Mouse (Mus musculus) kidney, adult 18-20 months (tissue): ENCODE results near the gene 9830107B12Rik.
A peak's percentile ranks its signal among the peaks of the same experiment; 100 is the strongest.
"Not testable (repeated sequence)": the region's sequence is repeated elsewhere in the genome, so short reads cannot be mapped to it uniquely, and the experiment has no call there.

Experiments used
- DNase-seq: peaks from one replicate; pipeline ENCODE4 v3.0.0; 2021

The 9830107B12Rik gene

DNA sequence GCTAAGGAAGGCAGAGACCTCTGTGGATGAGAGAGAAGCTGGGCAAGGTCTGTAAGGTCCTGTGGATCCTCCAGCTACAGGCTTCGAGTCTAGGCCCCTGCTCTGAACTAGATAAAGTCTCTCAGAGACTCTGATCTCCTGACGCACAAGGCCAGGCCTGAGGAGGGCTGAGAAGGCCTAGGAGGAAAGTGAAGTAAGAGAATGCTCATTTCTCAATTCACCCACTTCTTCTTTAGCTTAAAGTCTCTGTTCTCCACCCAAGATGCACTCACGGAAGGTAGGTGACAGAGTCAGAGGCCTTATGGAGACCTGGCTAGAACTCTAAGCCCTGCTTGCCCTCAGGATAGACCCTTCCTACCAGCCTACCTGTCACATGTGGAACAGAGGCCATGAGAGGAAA is at the start of gene 9830107B12Rik:
Gene 9830107B12Rik, minus strand, starts transcription at position 149 of the 400 bp plus-strand sequence.
- no peak for DNase-seq

DNA sequence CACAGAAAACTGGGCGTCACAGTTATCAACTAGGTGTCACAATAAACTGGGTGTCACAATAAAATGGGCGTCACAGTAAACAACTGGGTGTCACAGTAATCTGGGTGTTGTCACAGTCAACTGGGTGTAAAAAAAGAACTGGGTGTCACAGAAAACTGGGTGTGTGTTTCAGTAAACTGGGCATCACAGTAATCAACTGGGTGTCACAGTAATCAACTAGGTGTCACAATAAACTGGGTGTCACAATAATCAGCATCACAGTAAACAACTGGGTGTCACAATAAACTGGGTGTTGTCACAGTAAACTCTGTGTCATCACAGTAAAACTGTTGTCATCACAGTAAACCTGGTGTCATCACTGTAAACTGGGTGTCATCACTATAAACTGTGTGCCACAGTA is 46.3 kb upstream of the 9830107B12Rik start:
- no peak for DNase-seq

DNA sequence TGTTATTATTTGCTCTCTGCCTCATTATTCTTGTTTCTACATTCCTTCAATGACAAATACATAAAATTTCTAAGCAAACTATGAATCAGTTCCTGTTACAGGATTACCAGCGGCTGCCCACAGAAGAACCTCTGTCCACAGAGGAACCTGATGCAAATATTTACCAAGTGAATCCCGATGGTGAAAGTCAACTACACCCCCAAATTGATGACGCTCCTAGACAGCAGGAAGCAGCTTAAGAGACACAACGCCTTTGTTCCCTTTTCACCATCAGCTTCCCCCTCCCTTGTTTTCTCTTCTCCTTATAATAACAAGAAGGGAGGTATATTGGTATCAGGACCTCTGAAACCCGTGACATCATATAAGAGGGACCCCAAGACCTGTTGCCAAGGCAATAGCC is 39.2 kb upstream of the 9830107B12Rik start:
- DNase-seq: no peak

DNA sequence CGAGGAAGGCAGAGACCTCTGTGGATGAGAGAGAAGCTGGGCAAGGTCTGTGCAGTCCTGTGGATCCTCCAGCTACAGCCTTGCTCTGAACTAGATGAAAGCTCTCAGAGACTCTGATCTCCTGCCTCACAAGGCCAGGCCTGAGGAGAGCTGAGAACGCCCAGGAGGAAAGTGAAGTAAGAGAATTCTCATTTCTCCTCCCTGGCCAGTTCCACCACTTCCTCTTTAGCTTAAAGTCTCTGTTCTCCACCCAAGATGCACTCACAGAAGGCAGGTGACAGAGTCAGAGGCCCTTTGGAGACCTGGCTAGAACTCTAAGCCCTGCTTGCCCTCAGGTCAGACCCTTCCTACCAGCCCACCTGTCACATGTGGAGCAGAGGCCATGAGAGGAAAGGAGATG is 21.0 kb upstream of the 9830107B12Rik start, which contains the start of gene A530064D06Rik:
Gene A530064D06Rik, minus strand, starts transcription at position 173 of the 400 bp plus-strand sequence.
- not testable (repeated sequence) for DNase-seq

DNA sequence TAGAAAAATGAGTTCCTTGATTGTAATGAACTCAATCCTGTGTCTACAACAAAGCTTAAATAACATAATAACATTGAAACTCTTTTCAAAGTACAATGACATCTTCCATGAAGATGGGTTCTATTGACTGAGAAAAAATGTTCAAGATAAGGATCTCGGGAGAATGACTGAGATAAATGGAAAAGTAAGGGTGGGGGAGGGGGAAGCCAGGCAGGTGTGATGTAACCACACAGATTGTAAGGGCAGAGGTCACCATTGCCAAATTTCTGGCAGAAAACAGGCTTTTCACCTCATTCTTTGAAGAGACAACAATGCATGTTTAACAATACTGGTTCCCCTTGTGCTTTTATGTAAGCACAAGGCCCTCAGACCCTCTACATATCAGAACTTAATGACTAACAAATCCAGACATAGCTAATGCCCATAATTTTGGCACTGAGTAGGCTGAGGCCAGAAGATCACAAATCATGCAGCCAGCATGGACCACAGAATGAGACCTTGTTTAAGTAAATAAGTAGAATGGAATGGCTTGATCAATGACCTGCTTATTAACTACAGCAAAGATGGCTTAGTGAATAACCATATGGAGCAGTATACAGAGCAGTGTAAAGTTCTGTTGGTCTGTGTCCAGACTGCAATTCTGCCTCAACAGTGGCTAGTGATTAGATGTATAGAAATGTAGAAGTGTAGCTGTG is 11.5 kb upstream of the 9830107B12Rik start:
- no peak for DNase-seq

DNA sequence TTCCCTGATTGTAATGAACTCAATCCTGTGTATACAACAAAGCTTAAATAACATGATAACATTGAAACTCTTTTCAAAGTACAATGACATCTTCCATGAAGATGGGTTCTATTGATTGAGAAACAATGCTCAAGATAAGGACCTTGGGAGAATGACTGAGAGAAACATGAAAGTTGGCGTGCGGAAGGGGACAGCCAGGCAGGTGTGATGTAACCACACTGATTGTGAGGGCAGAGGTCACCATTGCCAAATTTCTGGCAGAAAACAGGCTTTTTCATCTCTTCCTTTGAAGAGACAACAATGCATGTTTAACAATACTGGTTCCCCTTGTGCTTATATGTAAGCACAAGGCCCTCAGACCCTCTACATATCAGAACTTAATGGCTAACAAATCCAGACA is 13.3 kb downstream of the 9830107B12Rik start:
- no peak for DNase-seq

DNA sequence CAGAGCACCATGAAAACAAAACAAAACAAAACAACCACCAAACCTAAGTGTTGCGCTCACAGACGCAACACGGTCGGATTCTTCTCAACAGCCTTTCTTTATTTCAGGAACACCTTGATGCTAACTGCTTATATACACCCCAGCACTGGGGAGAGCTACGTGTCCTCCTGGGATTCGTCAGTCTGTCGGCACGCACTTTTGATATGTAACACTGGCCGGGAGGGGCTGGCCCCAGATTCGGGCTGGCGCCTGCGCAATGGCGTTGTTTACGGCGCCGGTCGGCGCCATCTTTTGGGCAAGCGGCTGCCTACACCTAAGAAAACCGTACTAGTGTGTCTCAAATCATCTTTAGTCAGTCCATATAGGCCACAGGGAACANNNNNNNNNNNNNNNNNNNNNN is 25.6 kb downstream of the 9830107B12Rik start:
- no peak for DNase-seq

DNA sequence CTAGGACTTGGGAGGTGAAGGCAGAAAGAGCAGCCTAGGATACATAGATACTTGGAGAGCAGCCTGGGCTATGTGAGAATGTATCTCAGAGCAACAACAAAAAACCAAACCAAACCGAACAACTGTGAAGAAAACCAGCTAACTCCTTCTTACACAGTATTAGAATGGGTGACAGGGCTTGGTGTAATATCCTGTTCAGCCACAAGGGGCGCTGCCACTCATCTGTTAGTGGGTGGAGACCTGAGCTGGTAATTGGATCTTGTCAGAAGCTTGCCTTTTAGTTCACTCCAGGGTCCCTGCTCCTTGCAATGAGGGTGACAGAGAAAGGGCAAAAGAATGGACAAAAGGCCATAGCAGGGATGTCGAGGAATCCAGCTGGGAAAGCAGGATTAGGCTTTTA is 26.4 kb downstream of the 9830107B12Rik start:
- peak; percentile 80 for DNase-seq

DNA sequence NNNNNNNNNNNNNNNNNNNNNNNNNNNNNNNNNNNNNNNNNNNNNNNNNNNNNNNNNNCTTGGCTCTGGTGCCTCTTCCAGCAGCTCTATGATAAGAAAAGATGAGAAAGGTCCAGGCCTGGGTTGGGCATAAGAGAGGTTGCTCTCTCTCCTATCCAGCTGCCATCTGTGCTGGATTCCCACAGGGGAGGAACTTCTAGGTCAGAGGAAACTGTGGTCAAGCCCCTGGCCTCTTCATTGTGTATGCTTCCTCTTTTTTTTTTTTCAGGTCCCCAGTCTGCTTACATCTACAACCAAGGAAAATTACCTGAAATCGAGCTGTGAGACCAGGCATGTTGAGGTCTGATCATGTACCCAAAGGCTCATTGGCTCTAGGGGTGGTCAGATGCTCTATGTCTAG is 27.5 kb downstream of the 9830107B12Rik start:
- DNase-seq: no peak

DNA sequence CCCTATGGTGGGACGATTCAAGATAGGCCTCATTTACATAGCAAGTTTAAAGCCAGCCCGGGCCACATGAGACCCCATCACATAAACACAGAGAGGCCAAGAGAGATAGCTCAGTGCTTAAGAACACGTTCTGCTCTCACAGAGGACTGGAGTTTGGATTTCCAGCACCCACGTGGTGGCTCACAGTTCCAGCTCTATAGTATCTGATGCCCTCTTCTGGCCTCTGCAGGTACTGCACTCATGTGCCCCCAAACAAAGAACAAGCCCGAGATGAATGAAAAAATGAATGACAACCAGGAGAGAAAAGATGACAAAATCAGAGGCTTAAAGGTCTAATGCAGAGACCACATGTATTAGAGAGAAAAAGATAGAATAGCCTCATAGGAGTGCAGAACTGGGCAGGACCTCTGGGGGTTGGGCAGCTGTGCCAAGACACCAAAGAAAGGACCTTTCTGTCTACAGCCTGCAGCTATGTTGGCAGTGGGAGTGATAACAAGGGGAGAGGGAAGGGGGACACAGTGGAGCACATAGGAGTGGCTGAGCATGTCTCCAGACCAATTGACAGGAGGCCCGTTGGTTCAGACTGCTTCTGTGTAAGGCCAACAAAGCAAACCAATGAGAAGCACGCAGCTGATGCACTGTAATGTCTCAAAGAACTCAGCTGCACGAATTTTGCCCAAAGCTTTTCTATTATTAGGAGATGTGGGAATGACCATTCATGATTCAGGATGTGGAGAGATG is 35.4 kb downstream of the 9830107B12Rik start:
- DNase-seq: peak; percentile 38

DNA sequence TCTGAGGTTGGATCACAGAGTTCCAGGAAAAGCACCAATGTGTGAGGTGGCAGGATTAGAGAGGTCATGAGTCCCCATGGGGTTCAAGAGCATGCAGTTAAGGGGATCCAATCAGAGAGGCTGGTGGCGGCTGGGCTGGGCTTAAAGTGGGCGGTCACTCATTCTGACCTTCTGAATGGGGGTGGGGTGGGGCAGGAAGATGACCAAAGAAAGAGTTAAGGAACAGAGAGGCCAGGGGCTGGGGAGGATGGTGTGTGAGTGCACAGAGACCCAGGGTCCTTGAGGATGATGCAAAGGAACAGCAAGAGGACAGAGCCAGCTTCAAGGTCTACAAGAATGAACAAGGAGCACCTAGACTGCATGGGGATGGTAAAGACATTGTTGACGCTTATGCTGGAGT is 37.5 kb downstream of the 9830107B12Rik start:
- no peak for DNase-seq

DNA sequence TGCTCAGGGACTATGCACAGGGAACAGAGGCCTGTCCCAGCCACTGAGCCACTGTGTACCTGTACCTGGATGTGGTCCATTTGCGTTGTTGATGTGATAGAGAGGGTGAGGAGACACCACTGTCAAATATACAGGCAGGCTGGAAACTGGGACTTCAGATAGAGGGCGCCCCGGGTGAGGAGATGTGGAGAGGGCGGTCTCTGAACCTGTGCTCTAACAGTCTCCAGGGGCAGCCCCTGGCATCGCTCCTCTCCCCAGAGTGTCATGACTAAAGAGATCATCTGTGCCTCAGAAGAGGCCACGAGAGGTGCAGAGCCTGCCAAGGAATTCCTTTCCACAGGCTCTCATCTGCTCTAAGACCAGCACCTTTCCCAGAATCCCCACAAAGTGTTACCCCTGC is 38.2 kb downstream of the 9830107B12Rik start:
- DNase-seq: no peak

DNA sequence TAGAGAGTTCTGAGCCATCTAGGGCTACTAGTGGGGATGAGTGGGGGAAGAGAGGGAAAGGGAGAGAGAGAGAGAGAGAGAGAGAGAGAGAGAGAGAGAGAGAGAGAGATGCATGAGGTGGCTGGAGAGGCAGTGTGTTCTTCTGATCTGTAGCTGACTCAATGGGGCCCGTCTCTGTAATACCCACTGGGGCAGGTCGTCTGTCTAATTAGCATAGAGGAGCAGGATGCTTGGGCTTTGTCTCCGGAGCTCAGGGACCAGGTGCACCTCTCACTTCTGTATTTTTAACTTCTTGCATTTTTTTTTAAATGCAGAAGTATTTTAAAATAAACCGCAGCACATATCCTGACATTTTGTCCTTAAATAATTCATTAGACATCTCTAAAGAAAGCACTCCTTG is 38.7 kb downstream of the 9830107B12Rik start:
- DNase-seq: no peak

DNA sequence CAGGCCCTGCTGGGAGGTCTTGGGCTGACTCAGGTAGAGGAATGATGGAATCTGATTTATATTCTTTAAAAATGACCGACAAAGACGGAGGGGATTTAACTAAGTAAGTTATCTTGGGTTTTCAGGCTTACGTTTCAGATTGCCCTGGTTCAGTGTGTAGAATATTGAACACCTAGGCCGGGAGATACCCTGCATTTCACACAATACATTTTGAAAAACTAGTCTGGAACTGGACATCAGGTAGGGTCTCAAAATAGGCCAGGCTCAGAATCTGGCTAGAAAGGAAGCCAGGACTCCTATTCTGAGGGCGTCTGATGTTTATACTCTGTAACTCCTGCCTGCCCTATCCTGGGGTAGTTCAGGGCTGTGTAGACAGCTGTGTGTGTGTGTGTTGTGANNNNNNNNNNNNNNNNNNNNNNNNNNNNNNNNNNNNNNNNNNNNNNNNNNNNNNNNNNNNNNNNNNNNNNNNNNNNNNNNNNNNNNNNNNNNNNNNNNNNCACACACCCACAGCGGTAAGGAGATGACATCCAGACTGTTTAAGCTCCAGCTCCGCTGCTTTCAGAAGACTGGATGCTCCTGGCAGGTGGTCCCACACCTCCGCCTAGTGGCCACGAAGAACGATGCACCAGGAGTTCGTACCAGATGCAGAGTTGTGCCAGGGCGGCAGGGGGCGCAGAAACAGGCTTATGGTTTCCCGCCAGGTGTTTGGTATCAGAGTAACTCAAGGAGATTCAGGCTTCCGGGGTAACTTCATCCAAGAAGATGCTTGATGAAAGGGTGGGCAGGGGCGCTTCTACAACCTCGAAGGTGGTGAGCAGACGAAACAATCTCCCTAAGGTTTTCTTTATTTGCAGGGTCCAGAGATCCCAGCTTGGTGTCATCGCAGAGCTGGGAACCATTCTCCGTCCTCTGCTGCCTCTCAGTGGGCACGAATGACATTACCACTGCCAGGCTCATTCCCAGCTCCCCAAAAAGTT is 45.3 kb downstream of the 9830107B12Rik start:
- DNase-seq: peak; percentile 89

DNA sequence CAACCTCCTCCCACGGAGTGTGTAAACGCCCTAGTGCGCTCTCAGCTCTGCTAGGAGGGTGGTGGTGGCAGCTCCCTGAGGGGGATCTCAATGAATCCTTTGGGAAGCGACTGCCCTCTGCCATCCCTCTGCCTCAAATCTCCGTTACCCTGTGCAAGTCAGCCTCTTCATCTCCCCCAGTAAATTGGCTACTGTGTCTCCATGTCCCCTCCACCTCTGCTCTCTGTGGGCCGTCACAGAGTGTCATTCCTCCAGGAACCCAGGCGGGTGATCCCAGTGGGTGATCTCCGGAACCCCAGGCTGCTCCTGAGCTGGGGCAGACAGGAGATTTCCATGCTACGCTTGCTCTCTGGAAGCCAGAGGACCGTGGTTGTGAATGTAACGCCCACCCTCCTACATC is 46.8 kb downstream of the 9830107B12Rik start:
- no peak for DNase-seq

DNA sequence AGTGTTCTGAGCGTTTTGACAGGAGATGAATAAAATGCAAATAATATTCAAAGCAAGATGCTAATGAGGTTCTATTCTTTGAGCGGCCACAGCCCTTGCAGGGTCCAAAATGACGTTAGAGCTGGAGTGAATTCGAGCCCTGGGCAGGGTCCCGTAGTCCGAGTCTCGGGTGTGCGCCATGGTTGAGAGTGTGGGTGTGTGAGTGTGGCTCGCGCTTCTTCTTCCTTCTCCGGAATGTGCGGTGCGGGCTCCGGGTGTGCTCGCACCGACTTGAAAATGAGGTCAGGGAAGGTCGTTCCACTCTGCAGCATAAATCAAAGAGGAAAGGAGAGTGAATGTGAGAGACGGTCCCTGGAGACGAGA is 47.6 kb downstream of the 9830107B12Rik start:
- peak; percentile 7 for DNase-seq

DNA sequence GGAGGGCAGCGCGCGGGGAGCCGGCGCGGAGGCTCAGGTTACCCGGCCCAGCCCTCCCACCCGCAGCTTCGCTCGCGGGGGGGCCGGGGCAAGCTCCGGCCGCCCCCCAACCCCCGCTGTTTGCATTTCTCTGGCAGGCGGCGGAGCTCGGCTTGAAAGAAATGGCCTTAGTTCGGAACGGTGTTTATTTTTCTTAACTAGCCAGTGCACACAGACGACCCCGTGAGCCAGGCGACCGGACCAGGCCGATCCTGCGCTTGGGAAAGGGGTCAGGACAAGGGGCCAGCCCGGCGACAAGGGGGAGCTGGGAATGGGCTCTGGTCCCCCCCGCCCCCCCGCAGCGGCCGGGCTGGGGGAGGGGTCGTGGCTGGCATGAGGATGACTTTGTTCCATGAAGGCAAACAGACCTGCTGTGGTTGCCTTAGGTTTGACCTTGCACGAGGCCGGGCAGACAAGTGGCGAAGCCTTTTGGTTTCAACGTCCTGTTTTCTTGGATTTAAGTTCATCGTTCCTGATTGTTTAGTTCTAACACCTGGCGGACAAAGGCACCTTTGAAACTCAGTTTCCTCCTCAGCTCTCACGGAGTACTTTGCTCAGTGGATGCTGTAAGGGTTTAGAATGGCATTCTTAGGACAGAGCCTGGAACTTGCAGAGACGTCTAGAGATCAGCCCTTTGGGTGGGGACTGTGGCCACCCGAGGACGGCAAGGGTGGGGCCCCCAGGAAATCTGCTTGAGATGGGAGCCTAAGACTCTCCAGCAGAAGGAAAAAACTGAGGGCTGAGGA is 48.1 kb downstream of the 9830107B12Rik start:
- DNase-seq: peak; percentile 5

DNA sequence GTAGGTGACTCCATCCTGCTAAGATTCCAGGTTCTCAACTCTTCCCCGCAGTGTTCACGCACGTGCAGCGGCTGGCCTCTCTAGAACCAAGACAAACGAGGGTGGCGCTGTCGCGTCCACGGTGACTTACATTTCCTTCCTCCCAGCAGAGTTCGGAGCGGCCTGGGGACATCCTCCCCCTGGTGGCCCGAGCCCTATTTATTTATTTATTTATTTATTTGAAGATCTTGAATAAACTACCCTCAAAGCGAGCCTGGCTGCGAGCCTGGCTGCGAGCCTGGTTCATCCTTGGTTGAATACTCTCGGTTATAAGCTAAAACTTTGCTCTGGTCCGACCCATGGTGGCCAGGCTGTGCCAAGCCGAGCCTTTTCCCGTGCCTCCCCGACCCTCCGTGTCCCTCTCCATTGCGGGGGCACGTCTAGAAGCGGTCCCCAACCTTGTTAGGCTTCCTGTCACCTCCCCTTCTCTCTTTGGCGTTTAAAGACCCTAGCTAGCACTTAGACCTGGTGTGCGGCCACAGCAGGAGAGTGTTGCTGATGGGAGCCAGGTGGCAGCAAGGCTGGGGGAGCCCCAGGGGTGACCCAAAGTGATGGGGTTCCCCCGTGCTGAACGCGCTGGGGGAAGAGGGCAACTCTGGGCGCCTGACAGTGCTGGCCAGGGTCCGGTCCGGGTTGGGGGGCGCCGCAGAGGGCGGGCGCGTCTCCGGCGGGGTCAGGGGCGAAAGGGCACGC is 48.9 kb downstream of the 9830107B12Rik start:
- DNase-seq: peak; percentile 39

DNA sequence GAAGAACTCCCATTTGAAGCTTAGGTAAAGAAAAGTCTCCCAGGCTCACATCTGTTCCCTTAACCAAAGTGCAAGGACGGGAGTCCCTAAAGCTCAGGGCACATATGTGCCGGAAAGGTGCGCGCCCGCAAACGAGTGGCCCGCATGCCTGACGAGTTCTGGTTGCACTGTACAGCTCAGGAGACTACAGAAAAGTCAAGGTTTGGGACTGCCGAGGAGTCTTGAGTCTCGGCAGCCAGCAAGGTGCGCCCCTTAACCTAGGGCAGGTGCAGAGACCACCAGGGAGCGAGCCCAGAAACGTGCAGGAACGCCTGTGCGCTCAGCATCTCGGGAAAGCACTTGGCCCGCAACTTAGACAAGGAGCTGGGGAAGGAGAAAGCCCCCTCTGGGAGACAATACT is 49.7 kb downstream of the 9830107B12Rik start:
- no peak for DNase-seq

DNA sequence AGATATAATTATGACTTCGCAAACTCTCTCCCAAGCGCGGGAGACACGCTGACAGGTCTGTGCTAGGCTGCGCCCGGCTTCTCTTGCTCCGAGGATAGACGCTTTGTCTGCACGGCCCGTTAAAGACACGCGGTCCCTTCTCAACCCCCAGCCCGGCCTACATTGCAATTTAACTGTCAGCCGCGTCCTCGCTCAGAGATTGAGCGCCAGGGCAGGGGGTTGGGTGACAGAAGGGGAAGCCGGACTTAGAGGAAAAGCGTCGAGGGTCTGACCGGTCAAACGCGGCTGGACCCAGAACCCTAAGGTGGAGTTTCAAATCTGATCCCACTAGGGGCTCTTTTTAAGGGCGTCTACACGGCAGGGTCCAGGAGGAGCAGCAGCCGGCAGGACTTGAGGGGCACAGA is 50.3 kb downstream of the 9830107B12Rik start:
- DNase-seq: no peak

DNA sequence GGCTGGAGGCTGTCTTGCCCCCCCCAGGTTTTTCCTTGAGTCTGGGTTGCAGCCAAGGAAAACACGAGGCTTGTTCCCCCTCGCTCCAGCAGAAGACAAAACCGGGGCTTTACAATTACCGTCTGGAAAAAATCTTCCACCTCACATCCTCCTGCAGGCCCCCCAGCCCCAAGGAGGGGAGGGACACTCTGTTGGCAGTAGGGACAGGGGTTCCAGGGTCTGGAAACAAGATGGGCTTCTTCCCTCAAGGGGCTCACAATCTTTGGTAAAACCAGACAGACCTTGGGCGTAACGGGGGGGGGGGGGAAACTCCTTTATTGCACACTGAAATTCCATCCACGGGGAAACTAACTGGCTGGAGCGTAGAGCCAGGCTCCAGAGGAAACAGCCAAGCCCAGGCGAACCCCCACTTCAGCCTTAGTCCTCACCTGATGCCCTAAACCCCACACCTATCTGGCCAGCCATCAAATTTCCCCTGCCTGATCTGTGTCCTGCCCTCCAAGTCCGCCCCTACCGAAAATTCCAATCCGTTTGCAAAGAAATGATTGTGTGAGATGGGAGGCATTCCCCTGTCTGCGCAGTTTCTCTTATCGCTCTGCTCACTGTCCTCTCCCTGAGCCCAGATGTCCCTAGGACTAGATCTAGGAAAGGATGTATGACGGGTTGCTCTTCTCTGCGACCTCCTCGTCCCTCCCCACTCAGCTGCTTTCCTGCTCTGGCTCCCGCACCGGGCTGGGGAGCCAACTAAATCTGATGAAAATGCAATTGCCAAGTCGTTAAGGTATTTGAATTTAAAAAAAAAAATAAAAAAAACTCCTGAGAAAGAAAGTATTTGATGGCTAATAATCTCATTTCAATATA is 51.0 kb downstream of the 9830107B12Rik start:
- no peak for DNase-seq
